Mouse (Mus musculus) E14TG2a.4 (cell line): ENCODE results near the gene Naip6.
"Not testable (repeated sequence)": the region's sequence is repeated elsewhere in the genome, so short reads cannot be mapped to it uniquely, and the experiment has no call there.

Experiments used
- H3K27me3 ChIP-seq: 2 replicates; pipeline ENCODE4 v1.6.1; 2014; ENCODE audit warnings: low read length, control low read depth; ENCODE audit not compliant: insufficient read depth
- H3K36me3 ChIP-seq: 2 replicates; pipeline ENCODE4 v1.6.1; 2014; ENCODE audit warnings: low read length, control low read depth; ENCODE audit not compliant: insufficient read depth
- H3K4me1 ChIP-seq: replicated peaks from 2 replicates; pipeline ENCODE4 v1.6.1; 2014; ENCODE audit warnings: low read depth, low read length, control low read depth
- H3K4me3 ChIP-seq: replicated peaks from 2 replicates; pipeline ENCODE4 v1.5.1; 2014; ENCODE audit warnings: mild to moderate bottlenecking, low read length
- H3K9me3 ChIP-seq: 2 replicates; pipeline ENCODE4 v1.6.1; 2014; ENCODE audit warnings: low read length, control low read depth
- CTCF ChIP-seq: conservative IDR thresholded peaks from 2 replicates; pipeline ENCODE4 v1.5.1; 2014; ENCODE audit warnings: low read length
- NANOG ChIP-seq: IDR thresholded peaks from 2 replicates; pipeline ENCODE4 v1.6.1; 2014; ENCODE audit warnings: borderline replicate concordance, low read length, mixed read lengths
- POU5F1 ChIP-seq: IDR thresholded peaks from 2 replicates; pipeline ENCODE4 v1.6.1; 2014; ENCODE audit warnings: low read length, borderline replicate concordance

Naip6 gene

GRCm38 (mm10) chr13:100246896-100247519, 70.5 kb downstream of the Naip6 start:
- H3K36me3 ChIP-seq, H3K9me3 ChIP-seq, H3K4me3 ChIP-seq, H3K4me1 ChIP-seq, H3K27me3 ChIP-seq: not testable (repeated sequence)

GRCm38 (mm10) chr13:100246223-100246622, 71.3 kb downstream of the Naip6 start, which contains the start of gene Naip5:
Gene Naip5, minus strand, starts transcription at chr13:100246323.
- H3K9me3 ChIP-seq, H3K27me3 ChIP-seq, H3K4me1 ChIP-seq, H3K4me3 ChIP-seq, H3K36me3 ChIP-seq: not testable (repeated sequence)

- Histone ChIP-seq H3K4me1 (no peaks in the 10 kb centered on the region), H3K4me3 (no peak overlapping the region), H3K36me3 (no peaks in the 10 kb centered on the region), H3K27me3 (0 out of 2 replicates have a peak, but pooled peaks cover 3% of the 10 kb centered on the region), H3K9me3 (no peaks in the 10 kb centered on the region)
- TF ChIP-seq NANOG (no peak), POU5F1 (no peak), CTCF (no peak)
Measured at GRCm38 (mm10) chr13:100243702-100244101, 73.8 kb downstream of the Naip6 start.
